Mouse (Mus musculus) liver, postnatal 0 days (tissue): ENCODE results near the gene Armt1. TPM values are rescaled to one million over a fixed set of nuclear protein-coding genes. Genes with fewer than 3 reads are reported as not detected.

ENCODE experiments used
- ATAC-seq: fragments of 200-750 bp; cut with Nextera tagmentation; 2 replicates; pipeline ENCODE4 v1.8.0; 2017; ENCODE audit warnings: mild to moderate bottlenecking, moderate library complexity
- DNase-seq: peaks from one replicate; pipeline ENCODE4 v3.0.0-alpha.2; 2016
- H3K27ac ChIP-seq: fragments of 300-500 bp; sonication (generic); 2 replicates; pipeline ENCODE4 v1.5.1; 2014; ENCODE audit warnings: antibody characterized with exemption, moderate library complexity, mild to moderate bottlenecking, low read depth
- H3K27me3 ChIP-seq: fragments of 300-500 bp; sonication (generic); 2 replicates; pipeline ENCODE4 v1.6.1; 2014; ENCODE audit warnings: low read length, control low read depth, mixed read lengths; ENCODE audit not compliant: insufficient read depth
- H3K36me3 ChIP-seq: fragments of 300-500 bp; sonication (generic); replicated peaks from 2 replicates; pipeline ENCODE4 v1.6.1; 2014; ENCODE audit warnings: mild to moderate bottlenecking, control low read depth, low read length, moderate library complexity, mixed read lengths; ENCODE audit not compliant: insufficient read depth
- H3K4me1 ChIP-seq: fragments of 300-500 bp; sonication (generic); 2 replicates; pipeline ENCODE4 v1.6.1; 2014; ENCODE audit warnings: antibody characterized with exemption, mild to moderate bottlenecking, control low read depth; ENCODE audit not compliant: insufficient read depth
- H3K4me2 ChIP-seq: fragments of 300-500 bp; sonication (generic); 2 replicates; pipeline ENCODE4 v1.6.1; 2014; ENCODE audit warnings: low read depth, mild to moderate bottlenecking, low read length, moderate library complexity, mixed read lengths
- H3K4me3 ChIP-seq: fragments of 300-500 bp; sonication (generic); 2 replicates; pipeline ENCODE4 v1.5.1; 2014; ENCODE audit warnings: low read depth, low read length
- H3K9ac ChIP-seq: fragments of 300-500 bp; sonication (generic); replicated peaks from 2 replicates; pipeline ENCODE4 v1.6.1; 2014; ENCODE audit warnings: mild to moderate bottlenecking, moderate library complexity
- H3K9me3 ChIP-seq: fragments of 300-500 bp; sonication (generic); 2 replicates; pipeline ENCODE4 v1.6.1; 2016; ENCODE audit warnings: mild to moderate bottlenecking, control low read depth, low read length, mixed read lengths
- CTCF ChIP-seq: sonication (generic); IDR thresholded peaks from 2 replicates; pipeline ENCODE4 v1.5.1; 2016; ENCODE audit warnings: antibody characterized with exemption, low read depth
- EP300 ChIP-seq: IDR thresholded peaks from 2 replicates; pipeline ENCODE4 v1.6.1; 2016; ENCODE audit warnings: antibody characterized with exemption, low read depth, mild to moderate bottlenecking
- WGBS: fragments of 180-500 bp; shearing (Covaris S2); extraction: QIAGEN DNeasy Blood & Tissue Kit; methylation state at CpG from one replicate; pipeline ENCODE4 v1.1.7; 2014; ENCODE audit not compliant: insufficient replicate concordance; 5-methylcytosine and 5-hydroxymethylcytosine counted together
- polyA plus RNA-seq: library from polyadenylated mRNA; unstranded; fragments of >200 nt; fragmentation: Nextera tagmentation; extraction: Ambion mirVana; gene quantifications from 2 replicates; pipeline ENCODE4 v1.2.1, GENCODE M21; 2015

The Armt1 gene
- polyA plus RNA-seq, 1 experiment from 2014 or later = 12.3 TPM

GRCm38 (mm10) chr10:4492909-4493308 is 60.6 kb downstream of the Armt1 start:
- Histone ChIP-seq H3K4me1 (peaks cover 5% of the 10 kb centered on the region), H3K36me3 (no peaks in the 10 kb centered on the region), H3K27me3 (no peaks in the 10 kb centered on the region), H3K4me3 (no peak overlapping the region), H3K9ac (no peak overlapping the region), H3K9me3 (no peaks in the 10 kb centered on the region), H3K27ac (no peak overlapping the region), H3K4me2 (no peak overlapping the region)
- DNase-seq = no peak
- TF ChIP-seq CTCF = no peak
- no peak for TF ChIP-seq EP300
- 37% methylated on average over 4 of the region's 4 CpGs for WGBS
- ATAC-seq = no peak

- Histone ChIP-seq H3K9me3 (no peaks in the 10 kb centered on the region), H3K27ac (no peak overlapping the region), H3K4me3 (no peak overlapping the region), H3K36me3 (no peaks in the 10 kb centered on the region), H3K9ac (no peak overlapping the region), H3K4me2 (no peak overlapping the region), H3K27me3 (no peaks in the 10 kb centered on the region), H3K4me1 (no peaks in the 10 kb centered on the region)
- ATAC-seq (no peak), DNase-seq (no peak)
- 83% methylated on average over 8 of the region's 8 CpGs for WGBS
- no peak for TF ChIP-seq EP300
- TF ChIP-seq CTCF = no peak
Observed at GRCm38 (mm10) chr10:4503251-4503650, 71.0 kb downstream of the Armt1 start.

Other genes starting within 250 kb of the Armt1 start
- 3.4 and 3.9 TPM in 2 replicates for gene Akap12, start 166.1 kb upstream of the Armt1 start, polyA plus RNA-seq
- 3.1 TPM in 2 replicates for gene Zbtb2, start 44.4 kb upstream of the Armt1 start, polyA plus RNA-seq
- 15.6 and 16.6 TPM in 2 replicates for gene Rmnd1, start 79 bp upstream of the Armt1 start, polyA plus RNA-seq
- not detected in 2 replicates for gene Ccdc170, start 50.0 kb downstream of the Armt1 start, polyA plus RNA-seq
- gene Esr1, start 179.1 kb downstream of the Armt1 start, polyA plus RNA-seq = 1.0 and 1.4 TPM in 2 replicates